Mouse (Mus musculus) olfactory bulb, adult 2 months (tissue): ENCODE data around the gene Bnc2.

ENCODE experiments used
- CTCF ChIP-seq: fragments of 200-500 bp; IDR thresholded peaks from 2 replicates; pipeline ENCODE4 v1.5.1; 2012; ENCODE audit warnings: low read depth, mild to moderate bottlenecking, low read length, moderate library complexity; ENCODE audit not compliant: insufficient read depth
- POLR2A ChIP-seq: fragments of 200-500 bp; IDR thresholded peaks from 2 replicates; pipeline ENCODE4 v1.6.1; 2012; ENCODE audit warnings: mild to moderate bottlenecking, low read depth, low read length, moderate library complexity; ENCODE audit not compliant: insufficient read depth

DNA sequence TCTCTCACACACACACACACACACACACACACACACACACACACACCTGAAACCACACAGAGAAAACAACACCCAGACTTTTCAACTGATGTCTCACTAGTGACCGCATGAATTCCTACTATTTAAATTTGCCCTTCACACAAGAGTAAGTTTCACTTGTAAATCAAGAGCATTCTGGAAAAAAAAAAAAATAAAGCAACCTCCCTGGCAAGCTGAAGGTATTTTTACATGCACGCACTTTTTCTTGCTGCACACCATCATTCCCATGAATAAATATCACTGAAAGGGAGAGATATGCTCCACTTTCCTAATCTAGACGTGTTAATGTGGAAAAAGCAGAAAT lies 216.9 kb downstream of the Bnc2 start:
- TF ChIP-seq CTCF (no peak), POLR2A (no peak)
